Mouse (Mus musculus): ENCODE results near the gene Ndufb4. TPM values are rescaled to one million over a fixed set of nuclear protein-coding genes. Genes with fewer than 3 reads are reported as not detected.

The Ndufb4 gene
- 28.7 TPM for polyA plus RNA-seq (2017; shearing (Covaris generic))

GRCm38 (mm10) chr16:37653731-37654657 lies at the start of gene Ndufb4:
Ndufb4 (minus strand) TSS chr16:37654453.

Other genes starting within 250 kb of the Ndufb4 start
- 12.3 TPM for gene Gtf2e1, start 114.7 kb downstream of the Ndufb4 start, polyA plus RNA-seq (2017; shearing (Covaris generic))
- gene Rabl3, start 114.6 kb downstream of the Ndufb4 start, polyA plus RNA-seq (2017; shearing (Covaris generic)), result 9.8 TPM
- not detected for gene Hgd, start 74.3 kb downstream of the Ndufb4 start, polyA plus RNA-seq (2017; shearing (Covaris generic))
- gene Fstl1, start 122.4 kb upstream of the Ndufb4 start, polyA plus RNA-seq (2017; shearing (Covaris generic)), result not detected
- not detected for gene Gm36028, start 206.7 kb upstream of the Ndufb4 start, polyA plus RNA-seq (2017; shearing (Covaris generic))
- 22.0 TPM for gene Lrrc58, start 213.9 kb upstream of the Ndufb4 start, polyA plus RNA-seq (2017; shearing (Covaris generic))

Data from naive thymus-derived CD4-positive, alpha-beta T cell, adult 5 months (primary cell).